Mouse (Mus musculus) left cerebral cortex, postnatal 10 days (tissue): ENCODE measurements around the gene 2410002F23Rik. TPM values are rescaled to one million over a fixed set of nuclear protein-coding genes. Genes with fewer than 3 reads are reported as not detected.
"Not testable (repeated sequence)": the region's sequence is repeated elsewhere in the genome, so short reads cannot be mapped to it uniquely, and the experiment has no call there.

Experiments
- DNase-seq, 2 experiments: peaks; one replicate each; pipeline ENCODE4 v3.0.0; 2021 to 2022; ENCODE audit warnings: low spot score in 2 of 2, mixed read lengths in 1 of 2; ENCODE audit errors: extremely low spot score in 1 of 2
- intact Hi-C: fragments of 180-260 bp; cut with DNase I; formaldehyde crosslinking; loops from one replicate; pipeline ENCODE4 v1.15.1; 2025
- total RNA-seq, 2 experiments: library from RNA; stranded (reverse); gene quantifications; 2 replicates each; pipeline ENCODE4 v1.2.3; 2021

Gene 2410002F23Rik
- total RNA-seq, 2 experiments from 2014 or later = 116 to 119 TPM

GRCm38 (mm10) chr7:44257278-44257677 is 10.8 kb downstream of the 2410002F23Rik start, which contains the start of gene Acp4:
Acp4 (minus strand) TSS chr7:44257378.
- intact Hi-C loops = no loop called here
- DNase-seq = no peak

- intact Hi-C loops = loop anchor here (5.0 kb wide), 1 partner anchor 222 kb away; no protein-coding TSS in a partner anchor
- DNase-seq = no peak
Measured at GRCm38 (mm10) chr7:44260410-44260809, 13.9 kb downstream of the 2410002F23Rik start.

GRCm38 (mm10) chr7:44261147-44261546 is 14.6 kb downstream of the 2410002F23Rik start, which contains the start of gene Gm15517:
Gm15517 (plus strand) TSS chr7:44261447.
- intact Hi-C loops = loop anchor here (5.0 kb wide), 1 partner anchor 221 kb away; no protein-coding TSS in a partner anchor

GRCm38 (mm10) chr7:44262791-44263643 is 16.5 kb downstream of the 2410002F23Rik start:
- DNase-seq = peak; percentile 90 to 93
- intact Hi-C loops = loop anchor here (2.0 to 5.0 kb wide), 2 partner anchors 88 to 219 kb away; no protein-coding TSS in a partner anchor

More at GRCm38 (mm10) chr7:44261147-44261546, 14.6 kb downstream of the 2410002F23Rik start, which contains the start of gene Gm15517:
- no peak for DNase-seq

GRCm38 (mm10) chr7:44268117-44268516 is 21.6 kb downstream of the 2410002F23Rik start:
- intact Hi-C loops = loop anchor here (5.0 kb wide), 1 partner anchor 39 kb away; the partner anchor contains the start of gene Clec11a
- DNase-seq = no peak

- DNase-seq = no peak
- intact Hi-C loops = loop anchor here (5.0 kb wide), 1 partner anchor 38 kb away; the partner anchor contains the start of gene Clec11a
Measured at GRCm38 (mm10) chr7:44269397-44269796, 22.9 kb downstream of the 2410002F23Rik start.

GRCm38 (mm10) chr7:44271309-44271708 is 24.8 kb downstream of the 2410002F23Rik start:
- DNase-seq = no peak
- intact Hi-C loops = no loop called here

- DNase-seq = no peak
- intact Hi-C loops = no loop called here
Measured at GRCm38 (mm10) chr7:44272546-44272945, 26.0 kb downstream of the 2410002F23Rik start.

DNA sequence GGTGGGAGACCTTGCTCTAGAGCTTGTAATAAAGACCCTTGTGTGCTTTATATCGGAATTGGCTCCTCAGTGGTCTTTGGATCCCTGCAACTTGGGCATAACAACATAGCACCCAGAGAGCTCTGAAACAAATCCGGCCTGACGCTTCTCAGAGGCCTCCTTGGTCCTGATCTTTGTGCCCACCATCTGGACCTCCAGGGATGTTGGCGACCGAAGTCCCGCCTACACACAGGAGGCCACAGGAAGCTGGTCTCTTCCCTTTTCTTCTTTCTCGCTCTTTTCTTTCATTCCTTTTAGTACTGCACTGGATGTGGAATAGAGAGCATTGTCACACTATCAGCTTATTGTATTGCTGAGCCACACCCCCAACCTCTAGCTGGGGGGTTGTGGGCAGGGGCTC is 26.9 kb downstream of the 2410002F23Rik start:
- intact Hi-C loops = no loop called here
- no peak for DNase-seq

- no peak for DNase-seq
- intact Hi-C loops = no loop called here
Measured at GRCm38 (mm10) chr7:44274096-44274495, 27.6 kb downstream of the 2410002F23Rik start.

- no peak for DNase-seq
- intact Hi-C loops = no loop called here
Measured at GRCm38 (mm10) chr7:44275546-44275945, 29.0 kb downstream of the 2410002F23Rik start.

DNA sequence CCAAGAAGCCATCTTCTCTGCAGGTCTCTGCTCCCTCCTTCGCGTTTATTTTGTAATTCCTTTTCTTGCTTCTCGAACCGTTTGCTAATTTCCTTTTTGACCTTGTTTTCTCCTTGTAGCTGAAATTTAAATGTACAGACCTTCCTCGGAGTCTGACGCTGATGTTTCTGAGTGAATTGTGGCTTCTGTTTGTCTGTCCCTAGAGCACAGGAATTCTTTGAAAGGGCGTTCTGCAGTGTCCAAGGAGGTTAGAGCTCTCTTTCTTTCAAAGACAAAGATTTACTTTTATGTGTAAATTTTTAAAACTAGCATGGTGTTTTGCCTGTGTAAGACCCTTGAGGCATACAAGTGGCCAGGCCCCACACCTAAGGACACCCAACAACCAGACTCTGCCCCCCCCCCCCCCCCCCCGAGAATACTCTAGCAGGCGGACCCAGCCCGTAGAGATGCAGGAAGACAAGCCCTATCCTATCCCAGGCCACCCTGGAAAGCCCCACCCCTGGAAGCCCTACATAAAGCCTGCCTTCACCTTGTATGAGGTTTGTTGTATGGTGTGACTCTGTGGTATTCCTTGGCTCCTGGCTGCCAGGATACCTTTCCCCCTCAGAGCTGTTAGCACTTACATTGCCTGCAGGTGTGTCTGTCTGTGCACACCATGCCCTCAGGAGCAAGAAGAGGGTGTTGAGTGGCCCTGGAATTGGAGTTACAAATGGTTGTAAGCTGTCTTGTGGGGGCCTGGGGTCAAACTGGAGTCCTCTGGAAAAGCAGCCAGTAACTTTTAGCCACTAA is 30.1 kb downstream of the 2410002F23Rik start:
- intact Hi-C loops = no loop called here
- DNase-seq = no peak

DNA sequence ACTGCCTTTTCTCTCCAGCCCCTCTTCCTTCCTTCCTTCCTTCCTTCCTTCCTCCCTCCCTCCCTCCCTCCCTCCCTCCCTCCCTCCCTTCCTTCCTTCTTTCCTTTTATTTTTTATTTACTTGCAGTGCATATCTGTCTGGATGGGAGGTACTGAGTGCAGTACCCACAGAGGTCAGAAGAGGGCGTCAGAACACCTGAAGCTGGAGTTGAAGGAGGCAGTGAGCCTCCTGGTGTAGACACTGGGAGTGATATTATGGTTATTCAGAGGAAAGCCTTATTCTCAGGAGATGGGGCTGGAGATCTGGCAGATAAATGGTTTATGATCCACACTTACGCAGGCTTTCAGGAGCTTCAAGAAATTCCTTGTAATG is 30.7 kb downstream of the 2410002F23Rik start:
- DNase-seq = no peak
- intact Hi-C loops = no loop called here

- DNase-seq = no peak
- intact Hi-C loops = no loop called here
Measured at GRCm38 (mm10) chr7:44280959-44281358, 34.4 kb downstream of the 2410002F23Rik start.

DNA sequence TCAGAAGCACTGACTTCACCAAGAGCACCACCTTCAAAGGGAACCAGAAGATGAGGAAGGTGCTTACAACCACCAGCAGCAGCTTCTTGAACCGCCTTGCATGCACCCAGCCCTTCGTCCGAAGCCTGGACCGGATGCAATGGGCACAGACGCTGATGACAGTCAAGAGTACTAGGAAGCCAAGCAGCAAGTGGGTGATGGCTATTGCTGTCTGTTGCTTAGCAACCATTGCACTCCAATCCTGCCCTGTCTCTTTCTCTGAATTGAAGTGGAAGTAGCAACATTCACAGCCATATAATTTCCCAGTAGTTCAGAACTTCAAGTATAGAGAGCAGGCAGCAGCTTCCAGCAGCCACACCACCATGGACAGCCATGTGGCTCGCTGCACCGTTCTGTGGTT is 35.1 kb downstream of the 2410002F23Rik start:
- DNase-seq = no peak
- intact Hi-C loops = no loop called here

- no peak for DNase-seq
- intact Hi-C loops = no loop called here
Measured at GRCm38 (mm10) chr7:44287760-44288159, 41.2 kb downstream of the 2410002F23Rik start.

GRCm38 (mm10) chr7:44290986-44291385 is 44.5 kb downstream of the 2410002F23Rik start:
- intact Hi-C loops = no loop called here
- no peak for DNase-seq

DNA sequence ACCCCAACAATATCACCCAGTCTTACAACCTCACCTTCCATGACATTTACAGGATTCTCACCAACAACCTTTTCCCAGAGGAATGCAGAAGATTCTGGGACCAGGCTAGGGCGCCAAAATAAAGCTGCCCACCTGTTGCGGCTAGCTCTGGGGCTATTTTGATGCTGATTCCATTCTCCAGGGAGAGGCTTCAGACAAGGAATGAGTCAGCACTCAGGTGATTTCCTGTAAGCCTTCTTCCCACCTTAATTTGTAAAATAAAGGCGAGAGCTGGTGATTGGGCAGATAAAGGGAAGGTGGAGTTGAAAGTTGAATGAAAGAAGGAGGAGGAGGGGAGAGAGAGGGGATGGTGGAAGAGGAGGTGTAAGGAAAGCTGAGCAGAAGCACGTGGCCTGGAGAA is 44.9 kb downstream of the 2410002F23Rik start:
- no peak for DNase-seq
- intact Hi-C loops = no loop called here

- DNase-seq, intact Hi-C loops: not testable (repeated sequence)
Measured at GRCm38 (mm10) chr7:44297501-44297900, 51.0 kb downstream of the 2410002F23Rik start.
